Mouse (Mus musculus) lung, embryonic 16.5 days (tissue): ENCODE measurements around the gene Commd3. TPM values are rescaled to one million over a fixed set of nuclear protein-coding genes. Genes with fewer than 3 reads are reported as not detected.

Source experiments
- ATAC-seq: fragments of 200-750 bp; cut with Nextera tagmentation; 2 replicates; pipeline ENCODE4 v1.8.0; 2017; ENCODE audit warnings: low read depth, mild to moderate bottlenecking, moderate library complexity
- H3K27ac ChIP-seq: fragments of 300-500 bp; sonication (generic); 2 replicates; pipeline ENCODE4 v1.5.1; 2014; ENCODE audit warnings: mild to moderate bottlenecking, control low read depth, low read length
- H3K27me3 ChIP-seq: fragments of 300-500 bp; sonication (generic); 2 replicates; pipeline ENCODE4 v1.6.1; 2014; ENCODE audit warnings: low read depth, low read length, mixed read lengths; ENCODE audit not compliant: control insufficient read depth, insufficient read depth
- H3K36me3 ChIP-seq: fragments of 300-500 bp; sonication (generic); 2 replicates; pipeline ENCODE4 v1.6.1; 2014; ENCODE audit warnings: low read length; ENCODE audit not compliant: control insufficient read depth, insufficient read depth
- H3K4me1 ChIP-seq: fragments of 300-500 bp; sonication (generic); replicated peaks from 2 replicates; pipeline ENCODE4 v1.6.1; 2014; ENCODE audit warnings: low read length, mixed read lengths; ENCODE audit not compliant: control insufficient read depth, insufficient read depth
- H3K4me2 ChIP-seq: fragments of 300-500 bp; sonication (generic); 2 replicates; pipeline ENCODE4 v1.6.1; 2014; ENCODE audit warnings: low read depth, low read length, control low read depth
- H3K4me3 ChIP-seq: fragments of 300-500 bp; sonication (generic); 2 replicates; pipeline ENCODE4 v1.5.1; 2014; ENCODE audit warnings: mild to moderate bottlenecking, low read length, control low read depth
- H3K9ac ChIP-seq: fragments of 300-500 bp; sonication (generic); 2 replicates; pipeline ENCODE4 v1.6.1; 2014; ENCODE audit warnings: low read length, control low read depth
- H3K9me3 ChIP-seq: fragments of 300-500 bp; sonication (generic); 2 replicates; pipeline ENCODE4 v1.6.1; 2016; ENCODE audit warnings: low read length; ENCODE audit not compliant: control insufficient read depth
- WGBS: fragments of 180-500 bp; shearing (Covaris S2); extraction: QIAGEN DNeasy Blood & Tissue Kit; methylation state at CpG from one replicate; pipeline ENCODE4 v1.1.7; 2014; 5-methylcytosine and 5-hydroxymethylcytosine counted together
- polyA plus RNA-seq: library from polyadenylated mRNA; unstranded; fragments of >200 nt; fragmentation: Nextera tagmentation; extraction: Ambion mirVana; gene quantifications from 2 replicates; pipeline ENCODE4 v1.2.1, GENCODE M21; 2015

Commd3 gene
- 201 and 219 TPM in 2 replicates for polyA plus RNA-seq

DNA sequence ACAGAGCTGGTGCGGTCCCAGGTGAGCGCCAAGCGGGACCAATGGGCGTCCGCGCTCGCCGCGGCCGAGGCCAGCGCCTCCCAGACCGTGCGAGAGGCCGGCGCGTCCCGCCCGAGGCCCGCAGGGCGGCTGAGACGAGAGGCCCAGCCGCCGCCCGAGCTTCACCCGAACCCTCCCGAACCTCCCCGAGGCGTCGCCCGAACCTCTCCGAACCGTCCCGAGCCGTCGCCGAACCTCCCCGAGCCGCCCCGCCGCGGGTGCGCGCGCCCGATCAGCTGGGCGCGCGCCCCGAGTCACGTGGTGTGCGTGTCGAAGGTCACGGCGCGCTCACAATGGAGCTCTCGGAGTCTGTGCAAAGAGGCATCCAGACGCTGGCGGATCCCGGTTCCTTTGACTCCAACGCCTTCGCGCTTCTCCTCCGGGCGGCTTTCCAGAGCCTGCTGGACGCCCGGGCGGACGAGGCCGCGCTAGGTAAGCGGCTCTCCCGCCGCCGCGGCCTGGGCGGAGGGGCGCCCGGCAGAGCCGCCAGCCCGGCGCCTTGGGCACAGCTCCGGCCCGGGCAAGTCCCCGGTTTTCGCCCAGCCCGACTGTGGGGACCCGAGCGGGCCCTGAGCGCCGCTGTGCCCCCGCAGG is at the start of gene Commd3:
Gene Commd3 (plus strand): TSS at position 252 of the 633 bp plus-strand sequence.
- no peaks in the 10 kb centered on the region for H3K27me3 ChIP-seq
- under 1% methylated on average over 78 of the region's 91 CpGs for WGBS
- peak; percentile 85 for ATAC-seq
- peak within 1 kb of the TSS; percentile 99 for H3K27ac ChIP-seq
- H3K36me3 ChIP-seq, result no peaks in the 10 kb centered on the region
- peaks cover 9% of the 10 kb centered on the region for H3K4me1 ChIP-seq
- H3K9me3 ChIP-seq, result no peaks in the 10 kb centered on the region
- peak within 1 kb of the TSS; percentile 73 for H3K4me3 ChIP-seq
- H3K9ac ChIP-seq, result peak within 1 kb of the TSS; percentile 87
- peak within 1 kb of the TSS; percentile 66 for H3K4me2 ChIP-seq

DNA sequence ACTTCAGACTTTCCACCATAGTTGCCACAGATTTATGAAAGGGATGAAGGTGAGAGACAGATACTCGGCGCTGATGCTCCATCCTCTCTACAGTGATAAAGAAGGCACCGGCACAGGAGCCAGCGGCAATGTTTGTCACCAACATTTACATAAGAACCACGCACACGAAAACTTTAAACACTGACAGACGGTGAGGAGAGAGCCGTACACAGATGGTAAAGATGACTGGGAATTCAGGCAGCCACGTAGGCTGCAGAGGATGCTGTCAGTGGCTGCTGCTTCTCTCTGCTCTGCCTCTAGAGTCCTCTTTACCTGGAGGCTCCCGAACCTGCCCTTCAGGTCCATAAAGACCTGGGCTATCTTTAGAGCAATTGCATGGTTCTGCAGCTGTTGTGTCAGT is 49.0 kb upstream of the Commd3 start:
- H3K4me1 ChIP-seq, result no peaks in the 10 kb centered on the region
- H3K9ac ChIP-seq, result no peak overlapping the region
- no peak overlapping the region for H3K4me3 ChIP-seq
- 44% methylated on average over 10 of the region's 10 CpGs for WGBS
- H3K36me3 ChIP-seq, result no peaks in the 10 kb centered on the region
- no peak for ATAC-seq
- H3K4me2 ChIP-seq, result no peak overlapping the region
- H3K27me3 ChIP-seq, result no peaks in the 10 kb centered on the region
- H3K9me3 ChIP-seq, result no peaks in the 10 kb centered on the region
- no peak overlapping the region for H3K27ac ChIP-seq

DNA sequence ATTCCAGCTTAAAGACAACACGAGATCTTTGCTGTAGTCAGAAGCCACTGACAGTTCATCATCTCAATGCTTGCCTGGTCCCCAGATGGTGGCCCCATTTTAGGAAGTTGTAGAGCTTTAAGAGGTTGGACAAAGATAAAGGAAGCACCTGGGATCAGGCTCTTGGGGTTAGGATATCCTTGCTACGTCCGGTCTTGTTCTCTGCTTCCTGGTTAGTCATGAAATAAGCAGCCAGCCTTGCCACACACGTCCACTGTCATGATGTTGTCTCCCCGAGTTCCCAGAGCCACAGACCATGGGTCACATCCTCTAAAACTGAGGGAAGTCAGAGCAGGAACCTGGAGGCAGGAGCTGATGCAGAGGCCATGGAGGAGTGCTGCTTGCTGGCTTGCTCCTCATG is 41.6 kb upstream of the Commd3 start:
- 58% methylated on average over 5 of the region's 5 CpGs for WGBS
- Histone ChIP-seq H3K4me1 (no peaks in the 10 kb centered on the region), H3K36me3 (no peaks in the 10 kb centered on the region), H3K9me3 (no peaks in the 10 kb centered on the region), H3K4me3 (no peak overlapping the region), H3K4me2 (no peak overlapping the region), H3K27me3 (no peaks in the 10 kb centered on the region), H3K9ac (no peak overlapping the region), H3K27ac (no peak overlapping the region)
- no peak for ATAC-seq

DNA sequence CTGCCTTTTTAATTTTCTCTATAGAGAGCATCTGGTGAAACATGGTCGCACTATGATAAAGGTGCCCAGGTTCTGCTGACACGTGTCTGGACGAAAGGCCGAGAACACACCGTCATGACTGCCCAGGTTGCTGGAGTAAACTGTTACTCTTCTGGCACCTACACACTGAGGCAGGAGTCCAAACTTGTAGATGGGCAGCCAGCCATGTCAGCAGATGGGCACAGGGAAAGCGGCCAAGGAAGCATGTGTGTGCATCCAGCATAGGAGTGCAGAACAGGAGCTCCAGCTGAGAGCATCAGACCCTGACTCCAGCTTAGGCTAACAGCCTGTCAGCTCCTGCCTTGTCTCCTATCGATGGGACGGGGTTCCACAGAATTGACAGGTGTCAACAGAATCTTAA is 37.1 kb upstream of the Commd3 start:
- no peaks in the 10 kb centered on the region for H3K4me1 ChIP-seq
- H3K27ac ChIP-seq, result no peak overlapping the region
- WGBS, result 79% methylated on average over 8 of the region's 8 CpGs

DNA sequence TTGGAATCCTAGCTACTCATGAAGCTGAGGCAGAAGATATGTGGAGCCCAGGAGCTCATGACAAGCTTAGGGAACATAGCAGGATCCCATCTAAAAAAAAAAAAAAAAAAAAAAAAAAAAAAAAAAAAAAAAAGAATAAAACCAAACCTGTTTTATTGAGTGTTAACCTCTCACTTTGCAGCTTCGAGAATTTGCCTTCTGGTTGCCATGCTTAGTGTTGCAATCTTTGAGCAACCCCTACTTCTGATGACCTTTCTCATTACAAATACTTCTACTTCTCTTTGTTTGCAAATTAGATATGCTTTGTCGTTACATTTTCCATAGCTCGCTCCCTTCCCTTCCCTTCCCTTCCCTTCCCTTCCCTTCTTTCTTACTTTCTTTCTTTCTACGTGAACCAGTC is 23.6 kb upstream of the Commd3 start:
- Histone ChIP-seq H3K4me3 (no peak overlapping the region), H3K27ac (no peak overlapping the region), H3K9me3 (no peaks in the 10 kb centered on the region), H3K27me3 (no peaks in the 10 kb centered on the region), H3K36me3 (no peaks in the 10 kb centered on the region), H3K9ac (no peak overlapping the region), H3K4me2 (no peak overlapping the region), H3K4me1 (no peaks in the 10 kb centered on the region)
- WGBS, result 74% methylated on average over 3 of the region's 4 CpGs
- no peak for ATAC-seq

More for the DNA sequence above, 37.1 kb upstream of the Commd3 start:
- Histone ChIP-seq H3K36me3 (no peaks in the 10 kb centered on the region), H3K9me3 (no peaks in the 10 kb centered on the region), H3K9ac (no peak overlapping the region), H3K4me3 (no peak overlapping the region), H3K27me3 (no peaks in the 10 kb centered on the region), H3K4me2 (no peak overlapping the region)
- ATAC-seq, result no peak

DNA sequence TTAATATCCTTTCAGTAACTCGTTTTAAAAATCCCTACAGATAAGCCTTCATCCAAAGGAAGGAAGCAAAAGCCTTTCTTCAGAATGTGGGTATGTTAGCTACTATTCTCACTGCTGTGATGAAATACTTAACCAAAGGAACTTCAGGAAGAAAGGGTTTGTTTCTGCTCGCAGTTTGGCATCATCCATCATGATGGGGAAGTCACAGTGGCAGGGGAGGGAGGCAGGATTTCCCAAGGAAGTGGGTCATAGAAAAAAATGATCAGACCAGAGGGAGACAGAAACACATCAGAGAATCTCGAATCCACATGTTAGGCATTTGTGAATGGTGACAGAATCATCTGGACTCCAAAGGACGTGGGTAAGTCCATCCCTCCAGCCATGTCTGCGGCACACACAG is 17.4 kb upstream of the Commd3 start:
- ATAC-seq, result no peak
- H3K27me3 ChIP-seq, result no peaks in the 10 kb centered on the region
- 45% methylated on average over 5 of the region's 5 CpGs for WGBS
- H3K4me3 ChIP-seq, result no peak overlapping the region
- H3K4me2 ChIP-seq, result no peak overlapping the region
- no peak overlapping the region for H3K9ac ChIP-seq
- H3K27ac ChIP-seq, result no peak overlapping the region
- no peaks in the 10 kb centered on the region for H3K9me3 ChIP-seq
- H3K4me1 ChIP-seq, result no peaks in the 10 kb centered on the region
- no peaks in the 10 kb centered on the region for H3K36me3 ChIP-seq

DNA sequence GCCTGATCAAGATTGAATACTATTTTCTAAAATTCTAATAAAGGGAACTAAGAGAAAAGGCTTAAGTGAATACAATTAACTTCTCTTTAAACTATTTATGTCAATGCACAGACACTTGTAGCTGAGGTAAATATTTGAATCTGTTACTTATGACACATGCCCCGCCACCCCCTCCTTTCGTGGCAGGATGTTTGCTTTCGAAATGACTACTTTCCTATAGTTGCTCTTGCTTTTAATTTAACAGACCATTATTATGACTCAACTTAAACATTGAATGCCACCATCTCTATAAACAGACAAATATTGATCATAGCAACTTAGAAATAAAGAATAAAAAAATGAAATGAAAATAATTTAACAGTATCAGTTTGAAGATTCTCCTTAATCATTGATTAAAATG is 8.2 kb upstream of the Commd3 start:
- H3K4me1 ChIP-seq, result no peaks in the 10 kb centered on the region
- no peaks in the 10 kb centered on the region for H3K27me3 ChIP-seq
- ATAC-seq, result no peak
- H3K9ac ChIP-seq, result no peak overlapping the region
- no peaks in the 10 kb centered on the region for H3K36me3 ChIP-seq
- no peak overlapping the region for H3K4me2 ChIP-seq
- no peak overlapping the region for H3K4me3 ChIP-seq
- no peaks in the 10 kb centered on the region for H3K9me3 ChIP-seq
- WGBS, result 69% methylated on average over 3 of the region's 3 CpGs
- H3K27ac ChIP-seq, result no peak overlapping the region

DNA sequence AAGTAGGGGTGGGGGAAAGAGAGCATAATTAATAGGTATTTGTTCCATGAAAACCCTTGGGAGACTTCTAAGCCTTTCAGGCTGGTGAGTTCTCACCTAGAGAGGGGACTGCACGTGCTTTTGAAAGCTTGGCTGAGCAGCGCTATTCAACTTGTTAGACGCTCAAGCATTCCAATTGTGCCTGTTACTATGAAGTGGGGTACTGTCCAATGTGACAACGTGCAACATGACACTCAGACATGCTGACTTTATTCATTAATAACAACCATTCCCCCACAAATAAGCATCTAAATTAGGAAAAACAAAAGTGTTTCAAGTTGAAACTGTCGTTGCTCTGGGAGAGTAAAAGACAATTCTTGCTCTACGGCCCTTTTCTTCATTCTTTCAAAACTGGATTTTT is 1.1 kb upstream of the Commd3 start:
- H3K9me3 ChIP-seq, result no peaks in the 10 kb centered on the region
- no peak overlapping the region for H3K4me2 ChIP-seq
- H3K9ac ChIP-seq, result no peak overlapping the region
- WGBS, result 45% methylated on average over 6 of the region's 6 CpGs
- no peak overlapping the region for H3K4me3 ChIP-seq
- H3K36me3 ChIP-seq, result no peaks in the 10 kb centered on the region
- H3K27me3 ChIP-seq, result no peaks in the 10 kb centered on the region
- no peak overlapping the region for H3K27ac ChIP-seq
- no peak for ATAC-seq
- peaks cover 9% of the 10 kb centered on the region for H3K4me1 ChIP-seq

DNA sequence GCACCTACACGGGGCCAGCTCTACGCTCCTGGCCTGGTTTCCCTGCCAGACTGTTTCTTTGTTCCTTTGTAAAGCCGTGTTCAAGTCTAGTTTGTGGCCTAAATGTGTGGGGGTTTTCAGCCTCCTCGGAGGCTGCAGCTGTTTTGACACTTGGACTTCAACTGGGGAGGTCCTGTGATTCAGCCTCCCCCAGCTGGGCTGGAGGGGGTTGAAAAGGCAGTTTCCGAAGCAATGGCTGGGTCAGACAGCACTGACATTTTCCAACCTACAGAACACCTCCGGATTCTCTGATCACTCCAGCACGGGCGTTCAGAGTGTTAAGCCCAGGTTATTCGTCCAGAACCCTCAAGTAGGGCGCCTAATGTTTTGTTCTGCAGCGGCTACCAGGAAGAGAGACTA is 581 bp downstream of the Commd3 start:
- WGBS, result under 1% methylated on average over 11 of the region's 11 CpGs
- H3K27me3 ChIP-seq, result no peaks in the 10 kb centered on the region
- no peaks in the 10 kb centered on the region for H3K9me3 ChIP-seq
- ATAC-seq, result no peak
- peak overlapping the region; percentile 73 for H3K4me3 ChIP-seq
- no peaks in the 10 kb centered on the region for H3K36me3 ChIP-seq
- H3K9ac ChIP-seq, result peak overlapping the region; percentile 87
- H3K4me2 ChIP-seq, result peak overlapping the region; percentile 66
- peaks cover 9% of the 10 kb centered on the region for H3K4me1 ChIP-seq
- H3K27ac ChIP-seq, result peak overlapping the region; percentile 99

DNA sequence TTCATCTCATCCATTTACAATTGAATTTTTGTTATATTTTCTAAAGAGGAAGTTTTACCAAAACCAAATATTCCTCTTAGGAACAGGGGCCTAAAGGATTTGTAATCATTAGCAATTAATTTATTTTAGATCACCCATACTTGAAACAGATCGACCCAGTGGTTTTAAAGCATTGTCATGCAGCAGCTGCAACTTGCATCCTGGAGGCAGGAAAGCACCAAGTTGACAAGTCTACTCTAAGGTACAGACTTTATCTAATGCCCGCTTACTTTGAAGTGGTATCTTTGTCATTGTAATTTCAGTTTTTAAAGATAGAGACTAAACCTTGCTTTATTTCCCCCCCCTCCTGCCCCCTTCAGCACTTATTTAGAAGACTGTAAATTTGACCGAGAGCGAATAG is 1.6 kb downstream of the Commd3 start:
- Histone ChIP-seq H3K9ac (no peak overlapping the region), H3K9me3 (no peaks in the 10 kb centered on the region), H3K27ac (no peak overlapping the region), H3K27me3 (no peaks in the 10 kb centered on the region), H3K4me1 (peaks cover 9% of the 10 kb centered on the region), H3K4me3 (no peak overlapping the region), H3K4me2 (no peak overlapping the region), H3K36me3 (no peaks in the 10 kb centered on the region)
- WGBS, result 71% methylated on average over 4 of the region's 4 CpGs
- ATAC-seq, result no peak
